Mouse (Mus musculus) cerebral cortex, adult 2 months (tissue): ENCODE data around the gene Lhx6.

Experiments used
- WGBS: fragments of 180-500 bp; shearing (Covaris S2); methylation state at CpG from one replicate; pipeline ENCODE4 v1.1.7; 2018; 5-methylcytosine and 5-hydroxymethylcytosine counted together

The Lhx6 gene

GRCm38 (mm10) chr2:36104956-36105741 lies at the start of gene Lhx6:
Gene Lhx6 (minus strand): TSS chr2:36105408.
- 1% methylated on average over 57 of the region's 58 CpGs for WGBS

DNA sequence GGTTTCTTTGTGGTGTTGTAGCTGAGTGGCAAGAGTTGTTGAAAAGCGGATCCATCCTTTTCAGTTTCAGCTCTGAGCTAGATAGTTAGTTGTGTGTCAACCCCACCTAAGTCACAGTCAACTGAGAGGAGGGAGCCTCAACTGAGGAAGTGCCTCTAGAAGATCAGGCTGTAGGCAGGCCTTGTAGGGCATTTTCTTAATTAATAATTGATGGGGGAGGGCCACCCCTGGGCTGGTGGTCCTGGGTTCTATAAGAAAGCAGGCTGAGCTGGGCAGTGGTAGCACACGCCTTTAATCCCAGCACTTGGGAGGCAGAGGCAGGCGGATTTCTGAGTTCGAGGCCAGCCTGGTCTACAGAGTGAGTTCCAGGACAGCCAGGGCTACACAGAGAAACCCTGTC lies 47.2 kb upstream of the Lhx6 start:
- over 99% methylated on average over 4 of the region's 4 CpGs for WGBS

DNA sequence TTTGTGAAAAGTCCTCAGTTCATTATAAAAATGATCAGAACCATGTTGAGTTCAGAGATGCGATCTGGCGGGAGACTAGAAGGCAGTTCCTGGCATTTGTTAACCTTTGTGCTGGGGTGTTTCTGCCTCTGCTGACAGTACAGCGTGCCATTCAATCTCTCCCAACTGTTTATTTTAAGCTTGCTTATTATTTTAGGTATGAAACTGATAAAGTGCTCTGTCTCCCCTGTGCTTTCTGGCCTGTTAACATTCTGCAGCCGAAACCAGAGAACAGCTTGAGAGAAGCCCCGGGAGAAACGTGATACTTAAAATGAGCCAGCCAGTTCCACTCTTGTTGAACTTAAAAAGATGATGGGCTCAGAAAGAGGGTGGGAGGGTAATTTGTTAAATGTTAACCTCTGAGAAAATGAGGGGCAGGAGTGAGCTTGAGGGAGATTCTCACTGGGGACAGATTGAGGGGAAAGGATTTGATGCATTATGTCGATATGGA lies 43.7 kb upstream of the Lhx6 start:
- 85% methylated on average over 7 of the region's 7 CpGs for WGBS

- 58% methylated on average over 2 of the region's 2 CpGs for WGBS
Observed at GRCm38 (mm10) chr2:36139096-36139495, 33.9 kb upstream of the Lhx6 start.

GRCm38 (mm10) chr2:36136300-36136941 lies 31.2 kb upstream of the Lhx6 start, which contains the start of the genes Mrrf and Rbm18:
Gene Mrrf (plus strand): TSS chr2:36136389.
Gene Rbm18 (minus strand): TSS chr2:36136773.
- WGBS, result under 1% methylated on average over 50 of the region's 50 CpGs

DNA sequence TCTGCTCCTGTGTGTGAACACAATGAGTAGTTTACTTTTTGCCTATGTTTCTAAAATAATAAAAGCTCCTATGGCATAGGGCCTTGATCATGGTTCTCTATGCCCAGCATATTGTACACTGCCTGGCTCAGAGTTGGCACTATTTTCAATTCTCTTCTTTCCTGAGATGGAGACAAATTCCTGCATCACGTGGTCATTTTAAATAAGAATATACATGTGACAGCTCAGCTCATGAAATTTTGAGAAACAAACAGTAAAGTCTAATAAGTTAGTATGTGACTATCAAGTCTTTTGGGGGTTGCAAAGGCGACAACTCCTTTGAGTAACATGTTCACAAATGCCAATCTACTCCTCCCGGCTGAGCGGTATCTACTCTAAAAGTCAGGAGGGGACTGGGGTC lies 30.7 kb upstream of the Lhx6 start:
- WGBS, result under 1% methylated on average over 4 of the region's 4 CpGs

GRCm38 (mm10) chr2:36129051-36129450 lies 23.8 kb upstream of the Lhx6 start:
- 72% methylated on average over 3 of the region's 3 CpGs for WGBS

DNA sequence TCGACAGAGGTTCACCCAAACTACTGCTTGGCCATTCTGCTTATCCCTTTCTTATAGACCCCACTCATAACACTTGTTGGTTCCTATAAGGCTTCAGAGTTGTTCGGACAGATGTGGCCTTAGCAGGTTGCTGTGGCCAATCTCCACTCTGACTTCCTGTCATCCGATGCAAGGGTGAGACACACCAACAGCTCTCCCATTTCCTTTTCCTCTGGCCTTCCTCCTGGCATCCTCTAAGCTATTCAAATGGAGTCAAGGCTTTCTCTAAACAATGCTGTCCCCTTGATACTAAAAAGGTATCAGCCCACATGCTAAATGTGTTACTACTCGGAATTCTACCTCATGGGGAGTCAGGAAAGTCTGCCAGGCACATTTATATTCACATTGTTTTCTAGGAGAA lies 22.8 kb upstream of the Lhx6 start:
- WGBS, result 62% methylated on average over 4 of the region's 4 CpGs

DNA sequence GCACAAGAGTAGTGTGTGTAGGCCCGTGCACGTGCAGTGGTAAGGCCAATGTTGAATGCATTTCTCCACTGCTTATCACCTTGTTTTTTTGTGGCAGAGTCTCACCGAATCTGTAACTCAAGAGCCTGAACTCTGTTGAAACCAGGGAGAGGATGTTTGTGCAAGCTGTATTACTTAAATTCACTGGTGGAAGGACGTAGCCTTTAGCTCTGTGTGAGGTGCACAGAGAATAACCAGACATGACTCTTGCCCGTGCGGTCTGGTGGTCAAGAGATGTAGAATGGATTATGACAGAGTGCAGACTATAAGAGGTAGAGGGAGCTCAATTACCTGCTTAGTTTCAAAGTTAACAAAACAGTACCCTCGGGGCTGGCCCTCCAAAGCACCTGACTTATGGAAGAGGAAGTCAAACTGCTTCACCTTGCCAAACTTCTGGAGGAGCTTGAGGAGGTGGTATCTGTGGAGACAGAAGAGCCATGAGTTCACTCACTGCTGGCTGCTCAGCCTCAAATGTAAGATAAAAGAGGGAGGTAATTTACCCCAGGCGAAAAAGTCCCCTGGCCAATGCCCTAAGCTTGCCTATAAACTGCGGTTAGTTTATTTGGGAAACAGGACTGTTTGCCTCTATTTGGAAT lies 21.7 kb upstream of the Lhx6 start:
- 90% methylated on average over 9 of the region's 9 CpGs for WGBS

DNA sequence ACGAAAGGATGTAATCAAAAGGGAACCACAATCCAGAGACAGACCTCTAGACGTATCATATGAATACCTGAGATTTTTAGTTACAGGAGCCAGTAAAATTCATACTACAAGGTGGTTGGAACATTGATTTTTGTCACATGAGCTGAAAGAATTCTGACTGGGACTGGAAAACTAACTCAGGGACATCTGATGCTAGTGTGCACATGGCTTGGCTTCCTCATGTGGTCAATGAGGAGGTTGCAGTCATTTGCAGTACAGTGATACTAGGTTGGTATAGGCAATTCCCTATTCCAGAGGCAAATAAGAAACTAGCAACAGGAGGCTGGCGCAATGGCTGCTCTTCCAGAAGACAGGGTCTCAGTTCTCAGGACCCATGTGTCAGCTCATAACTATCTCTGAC lies 7.4 kb upstream of the Lhx6 start:
- WGBS, result 81% methylated on average over 3 of the region's 3 CpGs

DNA sequence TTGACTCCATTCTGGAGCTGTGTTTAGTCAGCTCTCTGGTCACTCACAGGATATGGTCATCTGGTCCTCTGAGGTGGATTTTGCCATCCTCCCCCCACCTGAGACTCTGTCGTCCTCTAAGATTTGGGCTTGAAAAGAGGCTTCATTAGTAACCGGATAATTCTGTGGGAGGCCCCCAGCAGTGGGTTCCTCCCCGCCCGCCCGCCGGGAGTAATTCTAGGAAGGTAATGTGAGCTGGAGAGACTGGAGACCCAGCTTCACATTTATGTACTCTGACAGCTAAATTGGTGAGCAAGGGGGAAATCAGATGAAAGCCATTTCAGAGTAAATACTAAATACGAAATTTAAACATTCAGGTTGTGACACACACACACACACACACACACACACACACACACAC lies 3.4 kb upstream of the Lhx6 start:
- 14% methylated on average over 7 of the region's 7 CpGs for WGBS

DNA sequence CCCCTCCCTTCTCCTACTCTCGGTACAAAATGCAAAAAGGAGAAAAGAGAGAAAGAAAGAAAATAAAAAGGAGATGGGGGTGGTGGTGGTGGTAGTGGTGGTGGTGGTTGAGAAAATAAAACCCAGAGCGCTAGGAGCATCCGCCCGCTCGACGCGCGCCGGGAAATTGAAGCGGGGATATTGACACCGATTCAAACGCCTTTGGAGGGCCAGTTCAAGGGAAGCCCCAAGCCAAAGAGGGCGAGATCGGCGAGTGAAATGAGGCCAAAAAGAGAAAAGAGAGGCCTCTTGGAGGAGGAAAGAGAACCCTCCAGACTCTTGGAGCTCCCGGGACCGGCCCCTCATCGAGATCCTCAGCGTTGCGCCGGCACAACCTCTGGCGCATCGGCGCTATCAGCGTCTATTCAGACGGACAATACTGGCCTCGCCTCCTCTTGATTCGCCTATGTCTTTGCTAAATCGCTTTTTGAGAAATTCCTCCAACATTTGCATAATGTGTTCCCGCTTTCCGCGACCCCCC lies 712 bp downstream of the Lhx6 start:
- WGBS, result 2% methylated on average over 32 of the region's 32 CpGs

DNA sequence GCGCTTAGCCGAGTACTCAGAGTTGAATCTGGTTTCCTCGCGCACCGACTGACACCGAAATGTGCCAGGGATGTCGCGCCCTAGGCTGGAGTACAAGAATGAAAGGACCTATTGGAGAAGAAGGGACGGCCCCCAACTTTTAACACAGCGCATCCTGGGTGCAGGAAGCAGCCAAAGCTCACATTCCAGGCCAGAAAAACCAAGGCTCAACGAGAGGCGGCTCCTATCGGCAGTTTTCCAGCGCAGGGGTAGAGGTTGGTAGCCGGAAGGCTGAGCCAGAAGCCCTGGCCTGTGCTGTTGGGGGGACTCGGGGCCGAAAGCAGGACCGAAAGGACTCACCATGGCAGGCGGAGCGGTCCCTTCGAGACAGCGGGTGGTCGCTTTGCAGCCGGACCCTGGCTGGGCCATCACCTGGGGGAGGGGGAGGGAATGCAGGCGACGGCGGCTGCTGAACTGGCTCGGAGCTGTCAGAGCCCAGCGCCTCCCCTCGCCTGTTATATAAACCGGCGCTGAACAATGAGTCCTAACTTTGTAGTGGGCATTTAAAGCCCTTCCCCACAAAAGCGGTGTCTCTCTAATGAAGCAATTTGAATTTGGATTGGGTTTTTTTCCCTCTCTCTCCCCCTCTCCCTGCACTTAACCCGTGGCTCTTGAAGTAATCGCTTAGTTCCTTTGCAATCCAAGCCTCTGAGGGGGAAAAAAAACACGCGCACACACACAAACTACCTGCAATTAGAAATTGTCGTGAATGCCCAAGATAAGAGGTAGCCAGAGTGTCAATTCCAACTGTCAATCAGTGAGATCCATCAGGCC lies 1.4 kb downstream of the Lhx6 start:
- 4% methylated on average over 38 of the region's 38 CpGs for WGBS

DNA sequence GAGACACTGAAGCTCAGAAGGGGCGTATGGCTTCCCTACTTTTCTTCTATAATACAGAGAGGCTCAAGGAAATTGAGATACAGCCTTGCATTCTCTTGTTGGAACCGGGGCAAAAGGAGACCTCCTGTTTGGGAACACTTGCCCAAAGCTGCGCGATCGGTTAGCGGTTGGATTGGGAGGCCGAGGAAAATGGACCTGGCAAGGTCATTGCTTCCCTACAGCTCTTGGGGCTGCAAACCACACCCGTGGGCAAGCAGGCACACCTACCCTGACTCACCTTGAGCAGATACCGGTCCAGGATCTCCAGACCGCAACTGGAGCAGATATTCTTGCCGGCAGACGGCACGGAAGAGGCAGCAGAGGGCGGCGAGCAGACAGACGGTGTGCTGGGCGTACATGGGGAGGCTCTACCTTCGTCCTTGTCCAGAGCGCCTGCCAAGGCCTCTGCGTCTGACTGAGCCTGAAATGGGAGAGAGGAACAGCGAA lies 2.1 kb downstream of the Lhx6 start:
- WGBS, result 10% methylated on average over 21 of the region's 21 CpGs

DNA sequence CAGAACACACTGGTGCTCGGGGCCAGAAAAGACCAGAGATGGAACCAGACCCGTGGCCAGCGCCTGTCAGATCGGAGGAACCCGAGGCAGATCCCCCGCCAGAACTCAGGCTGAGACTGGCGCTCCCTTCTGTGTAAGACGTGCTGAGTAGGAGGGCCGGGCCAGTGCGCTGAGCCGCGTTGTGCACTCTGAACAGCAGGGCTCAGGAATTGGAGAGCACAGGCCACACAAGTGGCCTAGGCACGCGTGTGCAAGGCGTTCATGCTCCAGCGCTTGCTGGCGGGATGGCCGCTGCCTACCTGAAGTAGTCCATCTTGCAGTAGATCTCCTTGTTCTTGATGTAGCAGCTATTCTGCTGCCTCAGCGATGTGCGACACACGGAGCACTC lies 2.7 kb downstream of the Lhx6 start:
- WGBS, result 7% methylated on average over 21 of the region's 21 CpGs

DNA sequence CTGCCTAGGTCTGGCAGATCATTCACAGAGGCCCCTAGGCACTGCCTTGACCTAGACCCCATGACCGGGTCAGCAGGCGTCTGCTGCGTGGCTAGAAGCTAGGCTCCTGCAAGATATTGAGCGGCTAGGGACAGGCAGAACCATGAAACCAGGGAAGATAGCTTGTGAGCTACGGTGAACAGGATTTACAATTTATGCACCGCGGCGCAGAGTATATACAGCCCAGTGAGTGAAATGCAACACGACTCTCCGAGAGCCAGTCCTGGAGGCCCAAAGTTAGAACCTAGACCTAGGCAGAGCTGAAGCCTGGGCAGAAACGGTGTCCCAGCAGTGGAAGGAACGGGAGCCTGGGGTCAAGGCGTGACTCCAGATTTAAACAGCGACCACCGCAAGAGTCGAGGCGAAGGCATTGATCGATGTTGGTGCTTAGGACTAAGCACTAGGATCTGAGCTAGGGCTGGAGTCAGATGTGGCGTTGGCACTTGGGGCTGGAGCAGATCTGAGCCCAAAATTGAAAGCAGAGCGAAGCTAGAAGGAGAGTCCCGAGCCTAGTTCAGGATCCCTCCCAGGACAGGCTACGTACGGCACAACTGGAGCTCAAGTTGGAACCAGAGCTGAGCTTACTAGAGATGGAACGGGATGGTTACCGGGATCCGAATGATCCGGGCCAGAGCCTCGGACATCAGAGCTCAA lies 3.2 kb downstream of the Lhx6 start:
- WGBS, result 14% methylated on average over 28 of the region's 28 CpGs

DNA sequence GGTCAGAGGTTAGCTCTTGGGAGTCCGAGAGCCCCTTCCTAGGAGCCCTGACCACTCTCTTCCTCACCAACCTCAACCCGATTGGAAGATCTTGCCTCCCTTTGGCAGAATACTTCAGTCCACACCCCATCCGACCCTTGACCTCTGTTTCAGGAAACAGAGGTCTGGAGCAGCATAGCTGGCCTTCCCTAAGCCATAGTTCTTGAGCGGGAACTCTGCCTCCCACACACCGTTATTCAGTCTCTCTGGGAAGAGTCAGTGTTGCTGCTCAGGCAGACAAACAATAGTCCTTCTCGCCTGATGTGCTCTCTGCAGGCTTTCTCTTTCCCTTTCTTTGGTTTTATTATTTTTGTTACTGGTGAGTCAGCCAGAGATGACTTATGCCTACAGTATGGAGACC lies 5.5 kb downstream of the Lhx6 start:
- 28% methylated on average over 6 of the region's 6 CpGs for WGBS

- 16% methylated on average over 5 of the region's 5 CpGs for WGBS
Observed at GRCm38 (mm10) chr2:36098021-36098420, 7.2 kb downstream of the Lhx6 start.

GRCm38 (mm10) chr2:36097129-36097815 lies 7.9 kb downstream of the Lhx6 start:
- 13% methylated on average over 18 of the region's 18 CpGs for WGBS

GRCm38 (mm10) chr2:36093914-36094475 lies 11.2 kb downstream of the Lhx6 start:
- 19% methylated on average over 31 of the region's 31 CpGs for WGBS
